Mouse (Mus musculus): Measurements from ENCODE around the gene Abtb2.

DNA sequence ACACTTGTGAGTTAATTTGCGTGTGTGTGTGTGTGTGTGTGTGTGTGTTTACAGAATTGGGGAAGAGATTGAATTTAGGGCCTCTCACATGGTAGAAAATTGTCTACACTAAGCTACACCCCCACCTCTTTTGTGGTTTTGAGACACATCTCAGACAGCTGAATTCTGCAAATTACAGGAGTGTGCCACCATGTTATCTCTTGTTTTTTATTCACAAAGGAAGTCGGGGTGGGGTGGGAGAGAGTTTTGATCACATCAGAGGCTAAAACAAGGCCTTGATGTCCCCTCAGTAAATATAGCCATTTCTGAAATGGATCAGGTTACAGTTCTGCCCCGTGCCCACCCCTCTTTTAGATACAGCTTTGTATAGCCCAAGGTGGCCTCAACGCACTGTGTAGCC lies 86.0 kb downstream of the Abtb2 start:
- TF ChIP-seq CTCF (IDR thresholded peaks at IDR 0.05; ENCODE audit: low read depth, low read length) (no peak), POLR2A (IDR thresholded peaks at IDR 0.05; ENCODE audit: insufficient read depth, low read length) (no peak), EP300 (IDR thresholded peaks at IDR 0.05; ENCODE audit: insufficient read depth, low read depth, low read length) (no peak)
